Mouse (Mus musculus) bone marrow macrophage, adult 2 months (primary cell): ENCODE data around the gene Dynlrb1.

Experiments
- CTCF ChIP-seq: IDR thresholded peaks from 2 replicates; pipeline ENCODE4 v1.5.1; 2012; ENCODE audit warnings: low read depth, mild to moderate bottlenecking, low read length, moderate library complexity
- POLR2A ChIP-seq: IDR thresholded peaks from 2 replicates; pipeline ENCODE4 v1.6.1; 2012; ENCODE audit warnings: mild to moderate bottlenecking, low read depth, low read length, borderline replicate concordance

DNA sequence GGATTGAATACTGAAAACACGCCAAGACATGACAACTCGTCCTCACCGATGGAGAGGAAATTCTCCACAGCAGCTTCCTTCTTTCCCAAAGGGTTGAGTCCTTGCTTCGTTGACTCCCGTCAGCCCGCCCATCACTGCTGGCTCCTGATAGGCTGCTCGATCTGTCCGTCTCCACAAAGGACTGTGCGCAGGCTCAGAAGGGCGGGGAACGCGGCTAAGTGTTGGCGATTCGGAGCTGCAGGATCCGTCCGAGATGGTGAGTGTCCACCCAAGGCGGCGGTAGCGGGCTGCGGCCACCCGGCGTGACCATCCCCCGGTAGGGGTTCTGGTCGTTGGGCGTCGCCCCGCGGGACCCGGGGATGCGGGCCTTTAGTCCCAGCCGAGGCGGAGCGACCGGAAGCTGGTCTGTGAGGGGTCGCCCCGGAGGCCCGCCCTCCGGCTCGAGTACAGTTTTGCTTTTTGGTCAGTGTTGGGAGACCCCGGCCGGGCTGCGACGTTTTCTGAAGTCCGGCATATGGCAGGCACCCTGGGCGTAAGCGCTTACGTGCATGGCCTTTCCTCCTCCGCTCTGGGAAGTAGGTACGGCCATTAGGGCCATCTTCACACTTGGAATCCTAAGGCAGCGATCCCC, at the start of gene Dynlrb1:
- TF ChIP-seq CTCF, result no peak
- peak; percentile 65; the same call in 1 of the 2 replicates for TF ChIP-seq POLR2A
